Mouse (Mus musculus): Measurements from ENCODE around the gene Sec1.
"Not testable (repeated sequence)": the region's sequence is repeated elsewhere in the genome, so short reads cannot be mapped to it uniquely, and the experiment has no call there.

The Sec1 gene

GRCm38 (mm10) chr7:45679966-45680621 lies 14.1 kb downstream of the Sec1 start:
- DNase-seq (ENCODE audit: low spot score): no peak

- no peak for DNase-seq (ENCODE audit: low spot score)
These were observed 15.7 kb downstream of the Sec1 start for GRCm38 (mm10) chr7:45678513-45678912.

DNA sequence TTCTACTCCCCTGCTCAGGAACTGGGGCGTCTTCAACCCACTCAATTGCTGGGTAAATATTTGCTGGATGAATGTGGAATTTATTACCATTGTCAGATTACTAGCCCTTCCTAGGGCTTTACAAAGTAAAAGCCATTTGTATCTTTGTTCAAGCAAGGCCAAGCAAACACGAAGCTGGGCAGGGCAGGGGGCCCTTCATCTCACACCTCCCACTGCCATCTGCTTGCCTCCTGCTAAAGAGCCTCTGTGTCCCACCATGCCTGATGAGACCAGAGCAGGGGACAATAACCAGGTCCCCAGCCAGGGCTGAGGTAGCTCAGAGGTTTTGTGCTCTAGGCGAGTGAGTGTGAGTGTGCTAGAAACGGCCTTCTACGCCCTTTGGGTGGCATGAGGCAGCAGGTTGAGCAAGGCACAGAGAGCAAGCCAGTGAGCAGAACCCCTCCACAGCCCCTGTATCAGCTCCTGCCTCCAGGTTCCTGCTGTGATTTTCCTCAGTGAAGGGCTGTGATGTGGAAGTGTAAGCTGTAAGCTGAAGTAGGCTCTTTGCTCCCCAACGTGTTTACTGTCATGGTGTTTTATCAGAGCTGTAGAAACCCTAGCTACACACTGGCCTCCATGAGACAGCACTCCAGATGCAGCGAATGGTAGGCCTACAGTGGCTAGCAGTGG lies 16.4 kb downstream of the Sec1 start:
- DNase-seq (ENCODE audit: low spot score): no peak

GRCm38 (mm10) chr7:45668921-45669320 lies 25.3 kb downstream of the Sec1 start:
- DNase-seq (ENCODE audit: low spot score): no peak

- no peak for DNase-seq (ENCODE audit: low spot score)
These were observed 26.4 kb downstream of the Sec1 start for GRCm38 (mm10) chr7:45667761-45668160.

DNA sequence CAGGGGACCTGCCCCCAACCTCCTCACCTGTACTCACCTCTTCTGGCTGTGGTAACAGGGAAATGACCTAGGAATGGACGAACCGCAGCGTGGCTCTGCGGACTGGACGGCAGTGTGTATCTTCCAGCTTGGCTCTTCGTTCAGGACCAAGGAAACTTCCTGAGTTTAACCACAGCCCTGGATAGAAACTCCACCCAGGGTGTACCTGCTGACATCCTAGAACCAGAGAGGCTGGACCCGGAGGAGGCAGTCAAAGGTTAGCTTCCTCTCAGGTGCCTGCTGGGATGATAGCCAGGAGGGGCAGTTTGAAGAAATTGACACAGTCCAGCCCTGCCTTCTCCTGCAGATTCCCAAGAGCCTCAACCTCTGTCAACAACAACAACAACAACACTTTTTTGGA lies 28.0 kb downstream of the Sec1 start, which contains the start of gene Fut2:
Fut2 (minus strand) TSS at position 234 of the 400 bp plus-strand sequence.
- DNase-seq (ENCODE audit: low spot score): no peak

- no peak for DNase-seq (ENCODE audit: low spot score)
These were observed 28.7 kb downstream of the Sec1 start for GRCm38 (mm10) chr7:45665303-45666138.

DNA sequence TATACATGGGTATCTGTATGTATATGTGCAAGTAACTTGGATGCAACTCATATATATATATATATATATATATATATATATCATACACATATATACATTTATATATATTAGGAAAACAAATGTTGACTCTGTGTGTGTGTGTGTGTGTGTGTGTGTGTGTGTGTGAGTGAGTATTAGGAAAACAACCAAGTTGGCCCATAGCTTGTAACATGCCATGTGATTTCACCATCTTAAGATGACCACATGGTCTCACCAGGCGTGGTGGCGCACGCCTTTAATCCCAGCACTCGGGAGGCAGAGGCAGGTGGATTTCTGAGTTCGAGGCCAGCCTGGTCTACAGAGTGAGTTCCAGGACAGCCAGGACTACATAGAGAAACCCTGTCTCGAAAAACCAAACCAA lies 32.5 kb downstream of the Sec1 start:
- DNase-seq (ENCODE audit: low spot score): not testable (repeated sequence)

GRCm38 (mm10) chr7:45660746-45661478 lies 33.3 kb downstream of the Sec1 start:
- DNase-seq (ENCODE audit: low spot score): no peak

DNA sequence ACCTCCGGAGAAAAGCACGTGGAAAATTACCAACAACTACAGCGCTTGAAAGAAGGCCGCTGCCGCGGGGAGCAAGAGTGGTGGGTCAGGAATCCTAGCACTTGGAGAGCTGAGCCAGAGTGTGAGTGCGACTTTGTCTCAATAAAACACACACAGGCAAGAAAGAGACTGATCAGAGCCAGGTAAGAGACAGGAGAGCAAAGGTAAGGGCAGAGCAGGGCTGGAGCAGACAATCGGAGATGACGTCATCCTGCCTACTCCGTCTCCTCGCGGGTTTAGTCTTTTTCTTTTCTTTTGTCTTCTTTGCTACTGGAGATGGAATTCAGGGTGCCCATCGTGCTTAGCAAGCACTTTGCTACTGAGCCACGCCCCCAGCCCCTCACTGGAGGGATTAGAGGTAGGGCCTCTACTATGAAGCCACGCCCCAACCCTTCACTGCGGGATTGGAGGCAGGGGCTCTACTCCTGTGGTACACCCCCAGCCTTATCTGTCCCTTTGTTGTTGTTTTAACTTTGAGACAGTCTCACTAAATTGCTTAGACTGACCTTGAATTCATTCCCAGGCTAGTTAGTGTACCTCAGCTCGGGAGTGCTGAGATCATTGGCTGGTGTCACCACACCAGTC lies 39.7 kb downstream of the Sec1 start:
- no peak for DNase-seq (ENCODE audit: low spot score)

GRCm38 (mm10) chr7:45650484-45650883 lies 43.7 kb downstream of the Sec1 start:
- not testable (repeated sequence) for DNase-seq (ENCODE audit: low spot score)

GRCm38 (mm10) chr7:45649351-45649750 lies 44.9 kb downstream of the Sec1 start:
- DNase-seq (ENCODE audit: low spot score): no peak

DNA sequence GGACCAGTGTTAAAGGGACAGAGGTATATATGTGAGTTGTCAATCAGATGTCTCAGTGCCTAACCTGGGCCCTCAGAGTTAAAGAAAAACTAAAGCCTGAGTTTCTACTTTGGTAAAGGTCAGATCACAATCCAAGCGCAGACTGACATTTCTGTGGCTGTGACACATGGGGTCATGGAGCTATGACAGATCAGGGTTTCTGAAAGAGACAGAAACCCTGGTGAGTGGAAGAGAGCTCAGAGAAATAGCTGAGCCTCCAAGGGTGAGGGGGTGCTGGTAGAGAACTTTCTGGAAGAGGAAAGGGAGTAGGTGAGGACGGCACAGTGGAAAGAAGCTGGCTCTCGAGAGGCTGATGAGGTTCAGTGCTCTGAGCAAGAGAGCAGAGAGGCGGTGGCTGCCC lies 47.5 kb downstream of the Sec1 start:
- no peak for DNase-seq (ENCODE audit: low spot score)

GRCm38 (mm10) chr7:45645591-45645971 lies 48.6 kb downstream of the Sec1 start:
- DNase-seq (ENCODE audit: low spot score): no peak

GRCm38 (mm10) chr7:45644872-45645590 lies 49.2 kb downstream of the Sec1 start:
- DNase-seq (ENCODE audit: low spot score): no peak

- no peak for DNase-seq (ENCODE audit: low spot score)
These were observed 50.0 kb downstream of the Sec1 start for GRCm38 (mm10) chr7:45644183-45644582.

DNA sequence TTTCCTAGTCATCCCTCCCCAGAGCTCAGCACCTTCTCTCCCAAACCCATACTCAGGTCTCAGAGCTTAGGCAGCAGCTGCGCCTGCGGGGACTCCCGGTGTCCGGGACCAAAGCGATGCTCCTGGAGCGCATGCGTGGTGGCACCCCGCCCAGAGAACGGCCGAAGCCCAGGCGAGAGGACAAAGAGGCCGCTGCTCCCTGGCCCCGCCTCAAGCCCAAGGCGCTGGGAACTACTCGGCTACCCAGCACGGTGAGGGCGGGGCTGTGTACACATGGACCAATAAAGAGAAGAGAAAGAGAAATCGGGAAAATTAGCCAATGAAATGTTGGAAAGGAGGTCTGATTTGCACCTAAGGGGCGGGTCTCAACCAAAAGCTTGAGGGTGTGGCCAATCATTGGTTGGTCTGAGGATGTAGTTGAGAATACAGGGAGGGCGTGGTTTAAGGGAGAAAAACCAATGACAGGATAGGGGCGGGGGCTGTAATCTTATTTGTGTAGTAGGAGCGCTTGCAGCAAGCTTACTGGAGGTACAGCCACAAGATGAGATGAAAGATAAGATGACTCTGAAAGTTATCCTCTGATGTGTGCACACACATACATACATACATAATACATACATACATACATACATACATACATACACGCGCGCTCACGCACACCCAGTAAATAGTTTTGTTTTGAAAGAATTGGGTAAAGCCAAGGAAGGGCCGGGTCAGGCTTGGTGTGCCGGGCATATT lies 50.6 kb downstream of the Sec1 start:
- peak; percentile 88 for DNase-seq (ENCODE audit: low spot score)

DNA sequence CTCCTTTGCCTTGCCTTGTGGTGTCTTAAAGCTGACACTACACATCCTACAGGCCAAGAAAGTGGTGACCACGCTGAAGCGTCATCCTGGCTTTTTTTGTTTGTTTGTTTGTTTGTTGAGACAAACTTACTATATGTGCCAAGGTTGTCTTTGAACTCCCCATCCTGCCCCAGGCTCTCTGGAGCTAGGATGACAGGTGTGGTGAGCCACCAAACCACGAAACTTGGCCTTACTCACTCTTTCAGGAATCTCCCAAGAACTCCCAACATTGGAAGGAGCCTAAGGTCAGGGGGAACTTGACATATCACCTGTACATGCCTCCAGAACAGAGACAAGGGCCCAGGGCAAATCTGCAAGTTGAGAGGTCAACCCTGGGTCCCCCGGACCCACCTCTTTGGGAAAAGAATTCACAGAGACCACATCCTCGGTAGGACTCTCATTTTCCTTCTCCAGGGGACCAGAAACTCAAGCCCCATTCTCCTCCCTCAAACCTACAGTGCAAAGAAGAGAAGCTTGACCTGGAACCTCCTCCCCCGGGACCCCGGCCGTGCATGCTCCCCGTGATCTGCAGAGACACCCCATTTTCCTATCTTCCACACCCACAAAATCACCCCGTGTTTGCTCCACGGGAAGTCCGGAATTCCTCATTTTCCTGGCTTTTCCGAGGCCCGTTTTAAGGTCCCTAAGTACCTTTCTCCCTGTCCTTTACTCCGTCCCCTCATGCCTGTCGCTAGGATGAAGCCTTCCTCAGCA lies 51.5 kb downstream of the Sec1 start:
- DNase-seq (ENCODE audit: low spot score): no peak

DNA sequence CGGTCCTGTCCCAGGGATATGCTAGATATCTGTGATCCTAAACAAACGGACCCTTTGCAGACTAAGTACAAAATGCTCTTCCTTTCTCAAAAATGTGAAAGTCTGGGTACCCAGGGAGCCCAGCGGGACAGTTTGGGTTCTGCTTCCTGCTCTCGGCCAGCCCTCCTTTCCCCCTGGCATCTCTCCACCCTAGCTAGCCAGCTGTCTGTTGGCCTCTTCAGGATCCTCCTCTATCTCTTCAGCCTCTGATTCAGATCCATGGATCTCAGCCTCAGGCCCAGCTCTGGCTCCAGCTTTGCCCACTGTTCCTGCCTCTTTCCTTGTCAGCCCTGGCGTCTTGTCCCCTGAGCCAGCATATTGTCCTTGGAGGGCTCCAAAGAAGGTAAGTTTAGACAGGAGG lies 52.1 kb downstream of the Sec1 start:
- DNase-seq (ENCODE audit: low spot score): no peak
